Mouse (Mus musculus): ENCODE data around the gene I830077J02Rik. TPM values are rescaled to one million over a fixed set of nuclear protein-coding genes. Genes with fewer than 3 reads are reported as not detected.

The I830077J02Rik gene
- polyA plus RNA-seq (2015; fragmentation: Nextera tagmentation; extraction: Ambion mirVana), result 2.1 and 3.8 TPM in 2 replicates

DNA sequence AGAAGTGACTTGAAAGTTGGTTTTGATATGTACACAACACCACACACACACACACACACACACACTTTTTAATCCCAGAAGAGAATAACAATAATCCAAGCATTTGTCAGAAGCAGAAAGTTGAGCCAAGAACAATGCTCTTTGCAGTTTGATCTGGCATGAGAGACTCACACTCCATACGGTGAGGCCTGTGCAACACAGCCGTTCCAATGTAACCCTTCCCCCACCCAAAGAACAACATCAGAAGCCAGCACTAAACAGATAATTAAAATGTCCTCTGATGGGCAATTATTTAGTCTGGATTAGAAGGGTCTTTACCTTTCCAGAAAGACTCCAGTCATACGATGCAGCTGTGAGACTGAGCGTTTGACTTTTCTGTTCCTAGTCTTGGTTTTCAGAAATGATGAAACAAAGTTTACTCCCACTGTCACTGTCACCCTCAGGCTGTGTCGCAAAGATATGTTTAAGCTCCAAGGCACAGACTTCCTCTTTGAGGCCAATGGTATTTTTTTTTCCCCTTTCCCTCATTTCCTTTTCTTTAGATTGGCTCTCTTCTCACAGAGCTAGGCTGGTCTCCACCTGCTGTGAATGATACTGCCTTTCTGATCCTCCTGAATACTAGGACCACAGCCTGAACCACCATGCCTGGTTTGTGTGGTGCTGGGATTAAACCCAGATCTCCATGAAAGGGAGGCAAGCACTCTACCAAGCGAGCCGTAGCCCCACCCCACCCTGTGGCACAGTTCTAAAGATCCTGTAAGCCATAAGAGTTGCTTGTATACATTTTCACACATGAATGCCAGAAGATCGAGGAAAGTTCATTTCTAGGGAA lies at the start of gene I830077J02Rik:
Gene I830077J02Rik, minus strand, starts transcription at position 425 of the 832 bp plus-strand sequence.
- DNase-seq, result no peak
- ATAC-seq (ENCODE audit: low read depth), result peak; percentile 67
- peak within 1 kb of the TSS; percentile 34 for H3K4me2 ChIP-seq
- no peaks in the 10 kb centered on the region for H3K27me3 ChIP-seq
- H3K9me3 ChIP-seq (replicated peaks), result no peaks in the 10 kb centered on the region
- H3K27ac ChIP-seq, result peak within 1 kb of the TSS; percentile 59
- WGBS (ENCODE audit: insufficient replicate concordance), result 18% methylated on average over 8 of the region's 8 CpGs
- peak within 1 kb of the TSS; percentile 24; the same call in 1 of the 2 replicates for H3K4me3 ChIP-seq (replicated peaks)
- H3K4me1 ChIP-seq (replicated peaks), result peaks cover 21% of the 10 kb centered on the region
- peaks cover 5% of the 10 kb centered on the region for H3K36me3 ChIP-seq
- no peak within 1 kb of the TSS for H3K9ac ChIP-seq

DNA sequence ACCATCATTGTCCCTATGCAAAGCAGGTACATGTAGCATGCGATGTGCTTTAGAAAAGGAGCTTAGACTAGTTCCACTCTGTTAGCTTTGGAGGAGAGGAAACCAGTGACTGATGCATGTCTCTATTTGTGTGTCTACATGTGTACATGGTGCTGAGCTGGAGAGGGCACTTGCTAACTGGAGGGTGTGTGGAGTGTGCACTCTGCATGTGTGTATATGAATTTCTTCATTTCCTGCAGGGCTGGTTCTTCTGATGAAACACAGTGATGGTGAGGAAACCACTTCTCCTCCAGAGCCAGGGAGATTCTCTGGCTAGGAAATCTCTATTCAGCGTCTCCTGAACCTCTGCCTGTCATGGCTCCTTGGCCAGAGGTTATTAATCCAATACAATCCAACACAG lies 41.7 kb upstream of the I830077J02Rik start:
- Histone ChIP-seq H3K4me3 (replicated peaks) (no peak overlapping the region), H3K36me3 (peaks cover 12% of the 10 kb centered on the region), H3K9me3 (replicated peaks) (no peaks in the 10 kb centered on the region), H3K27ac (no peak overlapping the region), H3K27me3 (no peaks in the 10 kb centered on the region), H3K4me1 (replicated peaks) (no peaks in the 10 kb centered on the region), H3K4me2 (no peak overlapping the region), H3K9ac (no peak overlapping the region)
- 64% methylated on average over 2 of the region's 2 CpGs for WGBS (ENCODE audit: insufficient replicate concordance)
- ATAC-seq (ENCODE audit: low read depth) (no peak), DNase-seq (no peak)

DNA sequence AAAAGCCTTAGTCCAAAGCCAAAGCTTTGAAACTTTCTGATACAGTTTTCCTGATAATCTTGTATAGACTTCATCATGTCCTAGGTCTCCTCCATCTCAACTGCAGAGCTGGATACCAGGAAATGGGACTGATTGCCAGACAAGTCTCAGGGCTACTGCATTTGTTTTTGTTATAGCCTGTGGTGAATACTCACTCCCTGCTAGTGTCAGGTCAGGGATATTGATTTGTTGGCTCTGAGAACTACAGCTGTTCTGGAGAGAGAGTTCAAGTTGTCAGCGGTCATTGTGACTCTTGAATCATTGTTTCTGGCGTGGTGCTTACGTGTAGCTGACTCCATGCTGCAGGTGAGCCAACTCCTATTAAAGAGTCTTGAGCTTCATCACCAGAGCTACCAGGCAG lies 40.9 kb upstream of the I830077J02Rik start, which contains the start of gene Ovgp1:
Gene Ovgp1, plus strand, starts transcription at position 301 of the 400 bp plus-strand sequence.
- WGBS (ENCODE audit: insufficient replicate concordance), result 69% methylated on average over 3 of the region's 3 CpGs
- Histone ChIP-seq H3K4me2 (no peak within 1 kb of the TSS), H3K9me3 (replicated peaks) (no peaks in the 10 kb centered on the region), H3K27ac (no peak within 1 kb of the TSS), H3K27me3 (no peaks in the 10 kb centered on the region), H3K4me1 (replicated peaks) (no peaks in the 10 kb centered on the region), H3K36me3 (peaks cover 20% of the 10 kb centered on the region), H3K4me3 (replicated peaks) (no peak within 1 kb of the TSS), H3K9ac (no peak within 1 kb of the TSS)
- ATAC-seq (ENCODE audit: low read depth) (no peak), DNase-seq (no peak)

DNA sequence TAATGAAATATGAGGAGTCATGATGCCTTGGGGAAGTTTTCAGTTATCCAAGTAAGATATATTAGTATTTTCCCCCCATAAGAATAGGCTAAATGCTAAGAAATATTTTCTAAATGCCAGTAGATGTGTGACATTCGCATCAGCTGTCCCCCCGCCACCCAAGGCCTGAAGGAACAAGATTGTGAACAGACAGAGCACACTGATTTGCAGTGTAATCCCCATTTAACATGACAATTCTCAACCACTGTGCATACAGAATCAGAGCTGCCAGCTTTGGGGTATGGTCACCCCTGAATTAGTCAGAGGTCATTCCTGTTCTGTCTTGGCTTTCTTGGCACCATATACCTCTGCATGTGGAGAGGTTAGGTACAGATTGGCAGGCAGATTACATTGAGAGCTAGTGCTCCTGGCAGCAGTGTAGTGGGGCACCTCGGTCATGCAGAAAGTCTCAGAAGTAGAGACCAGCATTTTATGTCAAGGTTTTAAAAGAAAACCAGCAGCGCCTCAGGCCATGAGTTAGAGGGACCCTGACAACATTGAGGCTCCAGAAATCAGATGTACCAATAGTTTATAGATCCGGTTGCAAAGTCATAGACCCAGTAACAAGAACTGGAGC lies 39.5 kb upstream of the I830077J02Rik start:
- ATAC-seq (ENCODE audit: low read depth), result no peak

DNA sequence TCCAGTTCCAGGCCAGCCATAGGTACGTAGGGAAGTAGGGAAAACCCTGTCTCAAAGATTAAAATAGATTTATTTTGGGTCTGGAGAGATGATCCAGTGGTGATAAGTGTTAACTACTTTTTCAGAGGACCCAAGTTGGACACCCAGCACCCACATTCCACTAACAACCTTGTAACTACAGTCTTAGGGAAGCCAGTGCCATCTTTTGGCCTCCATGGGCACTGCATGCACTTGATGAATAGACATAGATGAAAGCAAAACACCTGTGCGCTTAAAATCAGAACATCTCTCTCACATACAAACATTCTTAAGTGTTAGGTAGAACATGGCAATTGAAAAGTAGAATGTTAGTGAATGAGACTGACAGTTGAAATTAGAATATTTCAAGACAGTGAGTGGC lies 28.2 kb upstream of the I830077J02Rik start:
- Histone ChIP-seq H3K4me3 (replicated peaks) (peak overlapping the region; percentile 96), H3K36me3 (peaks cover 63% of the 10 kb centered on the region), H3K9ac (0 out of 2 replicates have a peak overlapping the region, but pooled peaks have one; percentile 95), H3K9me3 (replicated peaks) (no peaks in the 10 kb centered on the region), H3K4me2 (peak overlapping the region; percentile 95), H3K27me3 (no peaks in the 10 kb centered on the region), H3K4me1 (replicated peaks) (peaks cover 48% of the 10 kb centered on the region), H3K27ac (no peak overlapping the region)
- ATAC-seq (ENCODE audit: low read depth) (no peak), DNase-seq (peak; percentile 4)
- 88% methylated on average over 2 of the region's 2 CpGs for WGBS (ENCODE audit: insufficient replicate concordance)

More for the DNA sequence above, 39.5 kb upstream of the I830077J02Rik start:
- H3K36me3 ChIP-seq, result peaks cover 34% of the 10 kb centered on the region
- H3K4me2 ChIP-seq, result no peak overlapping the region
- no peak overlapping the region for H3K27ac ChIP-seq
- no peaks in the 10 kb centered on the region for H3K4me1 ChIP-seq (replicated peaks)
- H3K27me3 ChIP-seq, result no peaks in the 10 kb centered on the region
- no peaks in the 10 kb centered on the region for H3K9me3 ChIP-seq (replicated peaks)
- H3K9ac ChIP-seq, result no peak overlapping the region
- DNase-seq, result no peak
- H3K4me3 ChIP-seq (replicated peaks), result no peak overlapping the region
- WGBS (ENCODE audit: insufficient replicate concordance), result 61% methylated on average over 5 of the region's 5 CpGs

DNA sequence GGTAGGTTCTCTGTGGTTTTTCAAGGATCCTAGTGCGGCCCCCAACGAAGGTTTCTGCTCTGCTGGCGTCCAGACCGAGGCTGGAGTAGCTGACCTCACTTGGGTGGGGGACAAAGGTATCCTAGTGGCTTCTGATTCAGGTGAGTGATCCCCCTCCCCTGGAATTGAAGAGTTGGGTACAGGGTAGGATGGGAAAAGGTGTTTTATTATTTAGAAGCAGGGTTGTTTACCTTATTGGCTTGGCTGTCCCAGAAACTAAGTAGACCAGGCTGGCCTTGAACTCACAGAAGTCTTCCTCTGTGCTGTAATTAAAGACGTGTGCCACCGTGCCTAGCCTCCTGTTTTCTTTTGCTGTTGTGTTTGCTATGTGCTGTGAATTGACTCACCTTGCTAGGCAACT lies 27.5 kb upstream of the I830077J02Rik start, which contains the start of gene Atp5f1:
Gene Atp5f1, minus strand, starts transcription at position 101 of the 400 bp plus-strand sequence.
- Histone ChIP-seq H3K9me3 (replicated peaks) (no peaks in the 10 kb centered on the region), H3K27ac (peak within 1 kb of the TSS; percentile 92), H3K4me2 (peak within 1 kb of the TSS; percentile 95), H3K4me3 (replicated peaks) (peak within 1 kb of the TSS; percentile 96), H3K9ac (peak within 1 kb of the TSS; percentile 95), H3K4me1 (replicated peaks) (peaks cover 48% of the 10 kb centered on the region), H3K36me3 (peaks cover 59% of the 10 kb centered on the region), H3K27me3 (no peaks in the 10 kb centered on the region)
- DNase-seq, result no peak
- WGBS (ENCODE audit: insufficient replicate concordance), result 1% methylated on average over 6 of the region's 6 CpGs
- ATAC-seq (ENCODE audit: low read depth), result no peak

DNA sequence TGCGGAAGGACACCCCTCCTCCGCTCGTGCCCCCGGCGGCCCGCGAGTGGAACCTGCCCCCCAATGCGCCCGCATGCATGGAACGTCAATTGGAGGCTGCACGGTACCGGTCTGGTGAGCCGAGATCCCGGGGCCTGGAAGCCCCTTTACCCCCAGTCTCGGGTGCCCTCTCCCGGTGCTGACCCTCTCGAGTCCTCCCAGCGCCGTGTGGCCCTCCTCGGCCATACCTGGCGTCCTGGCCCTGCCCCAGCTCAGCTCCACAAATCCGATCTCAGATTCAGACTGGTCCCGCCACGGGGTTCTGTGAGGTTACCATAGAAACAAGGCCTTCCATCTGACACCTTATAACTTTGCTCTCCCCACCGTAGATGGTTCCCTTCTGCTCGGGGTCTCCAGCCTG lies 27.1 kb upstream of the I830077J02Rik start:
- H3K36me3 ChIP-seq, result peaks cover 59% of the 10 kb centered on the region
- peaks cover 48% of the 10 kb centered on the region for H3K4me1 ChIP-seq (replicated peaks)
- ATAC-seq (ENCODE audit: low read depth) (peak; percentile 50), DNase-seq (no peak)
- peak overlapping the region; percentile 95 for H3K9ac ChIP-seq
- WGBS (ENCODE audit: insufficient replicate concordance), result under 1% methylated on average over 26 of the region's 26 CpGs
- H3K27me3 ChIP-seq, result no peaks in the 10 kb centered on the region
- peak overlapping the region; percentile 96 for H3K4me3 ChIP-seq (replicated peaks)
- H3K4me2 ChIP-seq, result peak overlapping the region; percentile 95
- no peaks in the 10 kb centered on the region for H3K9me3 ChIP-seq (replicated peaks)
- peak overlapping the region; percentile 75 for H3K27ac ChIP-seq

DNA sequence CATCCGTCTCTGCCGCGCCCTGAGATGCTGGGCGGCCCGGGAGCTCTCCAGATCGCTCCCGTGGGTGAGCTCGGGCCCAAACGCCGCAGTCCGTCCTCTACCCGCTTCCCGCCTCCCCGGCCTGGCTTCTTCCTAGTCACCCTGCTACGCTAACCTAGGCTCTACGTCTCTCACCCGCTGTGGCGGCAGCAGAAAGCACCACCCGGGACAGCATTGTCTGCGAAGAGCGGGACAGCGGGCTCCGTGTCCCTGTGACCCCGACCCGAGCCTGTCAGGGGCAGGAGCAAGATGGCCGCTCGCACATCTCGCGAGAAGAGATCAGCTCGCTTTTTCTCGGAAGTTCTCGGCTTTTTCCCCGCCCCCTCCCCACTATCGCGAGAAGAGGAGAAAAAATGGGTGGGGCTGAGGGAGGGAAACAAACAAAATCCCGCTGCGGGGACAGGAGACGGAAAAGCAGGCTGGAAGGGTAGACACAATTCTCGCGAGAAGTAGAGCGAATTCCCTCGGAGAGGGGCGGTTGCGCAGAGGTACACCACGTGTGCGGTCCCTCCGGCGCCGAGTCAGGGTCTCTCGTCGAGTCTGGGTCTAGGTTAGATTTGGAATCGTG lies 26.6 kb upstream of the I830077J02Rik start, which contains the start of gene Wdr77:
Gene Wdr77, plus strand, starts transcription at position 396 of the 607 bp plus-strand sequence.
- WGBS (ENCODE audit: insufficient replicate concordance), result under 1% methylated on average over 52 of the region's 52 CpGs
- H3K36me3 ChIP-seq, result peaks cover 57% of the 10 kb centered on the region

DNA sequence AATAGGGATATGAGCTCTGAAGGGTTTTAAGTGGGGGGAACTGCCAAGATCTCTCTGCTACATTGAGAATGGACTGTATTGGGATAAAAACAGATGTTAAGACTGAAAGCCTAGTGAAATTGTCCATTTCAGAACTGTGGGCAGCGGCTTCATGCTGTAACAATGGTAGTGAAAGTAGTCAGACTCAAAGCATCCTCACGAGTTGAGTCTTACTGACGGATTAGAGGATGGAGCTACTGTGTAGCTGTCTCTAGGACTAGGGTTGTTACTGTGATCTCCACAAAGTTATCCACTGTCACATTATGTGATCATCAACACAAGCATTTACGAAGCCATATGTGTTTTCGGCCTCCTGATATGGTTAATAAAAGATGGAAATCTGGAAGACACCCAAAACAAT lies 25.7 kb upstream of the I830077J02Rik start:
- 38% methylated on average over 5 of the region's 5 CpGs for WGBS (ENCODE audit: insufficient replicate concordance)
- Histone ChIP-seq H3K9me3 (replicated peaks) (no peaks in the 10 kb centered on the region), H3K9ac (peak overlapping the region; percentile 95), H3K4me3 (replicated peaks) (peak overlapping the region; percentile 96), H3K4me2 (peak overlapping the region; percentile 88), H3K36me3 (peaks cover 54% of the 10 kb centered on the region), H3K4me1 (replicated peaks) (peaks cover 48% of the 10 kb centered on the region), H3K27ac (peak overlapping the region; percentile 92), H3K27me3 (no peaks in the 10 kb centered on the region)
- DNase-seq, result no peak
- ATAC-seq (ENCODE audit: low read depth), result no peak

More for the DNA sequence above, 26.6 kb upstream of the I830077J02Rik start, which contains the start of gene Wdr77:
- Histone ChIP-seq H3K9me3 (replicated peaks) (no peaks in the 10 kb centered on the region), H3K9ac (peak within 1 kb of the TSS; percentile 95), H3K27me3 (no peaks in the 10 kb centered on the region), H3K4me3 (replicated peaks) (peak within 1 kb of the TSS; percentile 96), H3K4me1 (replicated peaks) (peaks cover 48% of the 10 kb centered on the region), H3K4me2 (peak within 1 kb of the TSS; percentile 95), H3K27ac (peak within 1 kb of the TSS; percentile 92)
- DNase-seq (peak; percentile 97), ATAC-seq (ENCODE audit: low read depth) (peak; percentile 92)

DNA sequence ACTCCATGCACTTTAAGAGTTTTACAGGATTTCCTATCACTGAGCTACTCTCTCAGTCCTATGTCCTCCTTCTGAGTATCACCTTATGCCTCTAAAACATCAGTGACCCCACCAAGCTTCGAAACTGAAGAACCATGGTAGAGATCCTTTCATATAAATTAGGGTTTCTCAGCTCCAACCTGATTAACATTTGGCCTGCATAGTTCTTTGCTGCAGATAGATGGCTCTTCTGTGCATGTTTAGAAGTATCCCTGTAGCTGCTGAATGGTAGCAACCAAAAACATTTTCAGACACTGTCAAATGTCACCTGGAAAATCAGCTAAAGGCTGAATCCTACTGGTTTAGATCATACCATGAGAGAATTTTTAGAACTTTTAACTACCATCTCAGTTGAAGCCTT lies 24.8 kb upstream of the I830077J02Rik start:
- Histone ChIP-seq H3K9ac (peak overlapping the region; percentile 95; the same call in 1 of the 2 replicates), H3K36me3 (peaks cover 54% of the 10 kb centered on the region), H3K4me2 (peak overlapping the region; percentile 88), H3K4me3 (replicated peaks) (peak overlapping the region; percentile 96), H3K27ac (no peak overlapping the region; the same call in 1 of the 2 replicates), H3K27me3 (no peaks in the 10 kb centered on the region), H3K9me3 (replicated peaks) (no peaks in the 10 kb centered on the region), H3K4me1 (replicated peaks) (peaks cover 45% of the 10 kb centered on the region)
- no peak for DNase-seq
- no peak for ATAC-seq (ENCODE audit: low read depth)
- WGBS (ENCODE audit: insufficient replicate concordance), result 88% methylated on average over 1 of the region's 1 CpGs

DNA sequence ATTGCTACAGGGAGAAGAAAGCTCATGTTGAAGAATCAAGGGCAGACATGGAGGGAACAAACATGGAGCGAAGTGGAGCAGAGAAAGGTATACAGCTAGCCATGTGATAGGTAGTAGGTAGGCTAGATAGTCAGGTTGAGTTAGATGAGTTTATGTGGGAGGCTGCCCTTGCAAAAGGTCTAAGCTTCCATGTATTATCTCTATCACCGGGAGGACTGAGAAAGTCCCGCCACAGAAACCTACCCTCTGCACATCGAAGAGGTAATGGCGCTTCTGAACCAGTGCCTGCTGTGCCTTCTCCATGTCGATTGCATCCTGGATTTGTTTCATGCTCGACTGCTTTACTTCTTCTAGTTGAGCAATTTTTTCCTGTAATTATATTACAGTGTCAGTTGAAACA lies 18.9 kb upstream of the I830077J02Rik start:
- H3K27ac ChIP-seq, result no peak overlapping the region
- H3K9ac ChIP-seq, result no peak overlapping the region
- H3K4me1 ChIP-seq (replicated peaks), result peaks cover 11% of the 10 kb centered on the region
- H3K4me3 ChIP-seq (replicated peaks), result no peak overlapping the region
- DNase-seq, result no peak
- H3K27me3 ChIP-seq, result no peaks in the 10 kb centered on the region
- ATAC-seq (ENCODE audit: low read depth), result no peak
- peaks cover 80% of the 10 kb centered on the region for H3K36me3 ChIP-seq
- no peaks in the 10 kb centered on the region for H3K9me3 ChIP-seq (replicated peaks)
- 87% methylated on average over 7 of the region's 7 CpGs for WGBS (ENCODE audit: insufficient replicate concordance)
- H3K4me2 ChIP-seq, result no peak overlapping the region
